Mouse (Mus musculus) thymus, adult 2 months (tissue): Measurements from ENCODE around the gene Map3k4.

Experiments
- CTCF ChIP-seq: fragments of 200-500 bp; IDR thresholded peaks from 2 replicates; pipeline ENCODE4 v1.5.1; 2012; ENCODE audit warnings: mild to moderate bottlenecking, control low read depth, low read length, moderate library complexity, borderline replicate concordance; ENCODE audit not compliant: control insufficient read depth, poor library complexity, insufficient read depth; ENCODE audit errors: extremely low read depth
- POLR2A ChIP-seq: fragments of 200-500 bp; IDR thresholded peaks from 2 replicates; pipeline ENCODE4 v1.6.1; 2012; ENCODE audit warnings: mild to moderate bottlenecking, low read length, control low read depth, moderate library complexity; ENCODE audit not compliant: control insufficient read depth, poor library complexity, insufficient read depth; ENCODE audit errors: extremely low read depth

GRCm38 (mm10) chr17:12249783-12250504 lies 68.7 kb downstream of the Map3k4 start:
- TF ChIP-seq CTCF (no peak), POLR2A (no peak)
